Mouse (Mus musculus): ENCODE measurements around the gene Gli3. TPM values are rescaled to one million over a fixed set of nuclear protein-coding genes. Genes with fewer than 3 reads are reported as not detected.

Gli3 gene
- polyA plus RNA-seq (2015; fragmentation: Nextera tagmentation; extraction: Ambion mirVana), result 13.6 and 13.8 TPM in 2 replicates

DNA sequence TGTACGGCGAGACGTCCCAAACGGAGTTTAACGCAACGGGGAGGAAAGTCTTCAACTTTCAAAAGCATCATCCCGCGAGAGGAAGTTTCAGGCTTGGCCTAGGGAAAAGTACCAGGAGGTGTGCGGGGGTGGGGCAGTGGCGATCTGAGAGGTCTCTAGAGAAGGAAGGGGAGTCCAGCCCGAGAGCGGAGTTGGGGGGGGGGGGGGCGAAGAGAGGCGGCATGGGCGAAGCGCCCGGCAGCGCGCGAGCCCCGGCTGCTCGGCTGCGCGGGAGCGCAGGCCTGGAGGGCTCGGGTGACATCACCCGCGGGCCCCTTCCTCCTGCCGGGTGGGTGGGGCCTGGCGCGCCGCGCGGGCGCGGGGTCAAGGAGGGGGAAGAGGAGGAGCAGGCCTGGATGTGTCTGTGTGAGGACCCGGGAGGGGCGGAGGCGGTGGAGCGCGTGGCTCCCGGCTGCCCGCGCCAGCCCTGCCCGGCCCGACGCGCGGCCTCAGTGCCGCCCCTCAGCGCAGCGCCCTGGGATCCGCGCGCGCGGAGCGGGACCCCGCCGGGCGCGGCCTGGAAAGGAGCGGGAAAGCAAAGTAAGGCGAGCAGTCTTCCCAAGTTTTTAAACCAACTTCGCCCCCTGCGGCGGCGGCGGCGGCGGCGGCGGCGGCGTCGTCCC, at the start of gene Gli3:
TSS of gene Gli3 (plus strand) at position 406 of the 662 bp plus-strand sequence.
- Histone ChIP-seq H3K4me3 (ENCODE audit: low read length) (peak within 1 kb of the TSS; percentile 95), H3K9ac (ENCODE audit: low read length) (peak within 1 kb of the TSS; percentile 95), H3K4me1 (replicated peaks; ENCODE audit: control insufficient read depth, insufficient read depth, low read length) (peaks cover 20% of the 10 kb centered on the region), H3K27me3 (ENCODE audit: control insufficient read depth, insufficient read depth, low read depth, low read length) (no peaks in the 10 kb centered on the region), H3K4me2 (ENCODE audit: low read depth, low read length) (peak within 1 kb of the TSS; percentile 58), H3K27ac (ENCODE audit: low read length) (peak within 1 kb of the TSS; percentile 98), H3K36me3 (ENCODE audit: control insufficient read depth, insufficient read depth, low read length) (no peaks in the 10 kb centered on the region), H3K9me3 (ENCODE audit: control insufficient read depth, low read length) (no peaks in the 10 kb centered on the region)
- under 1% methylated on average over 48 of the region's 76 CpGs for WGBS
- peak; percentile 94 for ATAC-seq (ENCODE audit: low read depth)

DNA sequence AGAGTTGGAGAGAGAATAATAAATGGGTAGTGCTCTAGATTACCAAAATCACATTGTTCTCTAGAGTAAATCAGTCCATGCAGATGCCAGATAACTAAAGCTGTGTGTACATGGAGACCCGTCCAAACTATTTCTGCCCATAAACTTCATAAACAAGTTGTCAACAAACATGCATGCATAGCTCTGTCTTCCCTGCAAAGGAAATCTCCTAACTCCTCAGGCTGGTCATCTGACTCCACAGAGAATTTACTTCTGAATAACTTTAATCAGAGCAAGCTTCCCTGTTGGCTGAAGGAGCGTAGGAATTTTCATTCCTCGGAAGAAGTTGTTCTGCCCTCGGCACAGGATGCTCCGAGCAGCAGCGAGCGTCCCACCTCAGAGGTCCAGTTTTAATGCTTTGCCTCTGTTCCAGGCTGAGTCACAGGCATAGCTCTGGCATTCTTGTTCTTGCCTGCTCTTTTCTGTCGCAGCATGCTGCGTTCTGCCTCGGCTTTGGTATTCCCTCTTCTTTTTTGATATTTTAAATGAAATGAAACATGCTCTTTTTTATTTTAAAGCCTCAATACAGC, 41.8 kb upstream of the Gli3 start:
- H3K27ac ChIP-seq (ENCODE audit: low read length), result no peak overlapping the region
- H3K9me3 ChIP-seq (ENCODE audit: control insufficient read depth, low read length), result no peaks in the 10 kb centered on the region
- no peaks in the 10 kb centered on the region for H3K27me3 ChIP-seq (ENCODE audit: control insufficient read depth, insufficient read depth, low read depth, low read length)
- 45% methylated on average over 10 of the region's 10 CpGs for WGBS
- H3K9ac ChIP-seq (ENCODE audit: low read length), result no peak overlapping the region
- no peak overlapping the region for H3K4me3 ChIP-seq (ENCODE audit: low read length)
- ATAC-seq (ENCODE audit: low read depth), result no peak
- no peaks in the 10 kb centered on the region for H3K36me3 ChIP-seq (ENCODE audit: control insufficient read depth, insufficient read depth, low read length)
- no peaks in the 10 kb centered on the region for H3K4me1 ChIP-seq (replicated peaks; ENCODE audit: control insufficient read depth, insufficient read depth, low read length)
- peak overlapping the region; percentile 36; the same call in 1 of the 2 replicates for H3K4me2 ChIP-seq (ENCODE audit: low read depth, low read length)

DNA sequence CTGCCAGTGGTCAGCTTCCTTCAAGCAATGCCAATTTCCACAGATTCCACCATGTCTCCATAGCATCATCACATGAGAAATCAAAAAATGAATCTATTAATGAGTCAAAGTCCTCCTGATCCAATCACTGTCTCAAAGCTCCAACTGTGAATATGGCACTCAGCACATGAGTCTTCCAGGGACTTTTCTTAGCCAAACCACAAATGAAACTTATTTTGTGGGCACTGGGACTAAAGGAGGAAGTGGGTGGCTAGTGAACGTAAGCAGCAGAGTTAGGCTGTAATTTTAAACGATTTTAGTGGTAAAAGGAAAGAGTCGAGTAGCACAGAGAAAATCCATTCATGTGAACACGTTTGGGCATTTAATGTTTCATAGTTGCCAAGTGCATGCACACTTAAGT, 21.0 kb upstream of the Gli3 start:
- H3K27ac ChIP-seq (ENCODE audit: low read length), result no peak overlapping the region
- no peak for ATAC-seq (ENCODE audit: low read depth)

DNA sequence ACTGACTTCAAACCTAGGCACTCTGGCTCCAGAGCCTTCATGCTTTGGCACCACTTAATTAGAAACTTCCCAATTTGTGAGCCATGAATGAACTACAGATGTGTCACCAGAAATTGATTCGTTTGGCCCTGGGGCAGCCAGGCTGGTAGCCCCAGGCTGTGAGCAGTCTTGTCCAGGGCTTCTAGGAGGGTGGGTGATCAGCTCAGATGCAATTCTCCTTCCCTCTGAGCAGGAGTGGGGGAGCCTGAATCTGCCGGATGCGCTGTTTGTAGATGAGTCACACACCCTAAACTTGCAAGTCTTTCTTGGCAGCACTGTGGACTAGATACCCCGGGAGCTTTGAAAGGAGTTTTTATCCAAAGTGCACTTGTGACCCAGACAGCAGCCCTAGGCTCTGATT, 18.7 kb upstream of the Gli3 start:
- Histone ChIP-seq H3K4me3 (ENCODE audit: low read length) (no peak overlapping the region), H3K9ac (ENCODE audit: low read length) (no peak overlapping the region), H3K27me3 (ENCODE audit: control insufficient read depth, insufficient read depth, low read depth, low read length) (no peaks in the 10 kb centered on the region), H3K4me2 (ENCODE audit: low read depth, low read length) (no peak overlapping the region), H3K9me3 (ENCODE audit: control insufficient read depth, low read length) (no peaks in the 10 kb centered on the region), H3K36me3 (ENCODE audit: control insufficient read depth, insufficient read depth, low read length) (no peaks in the 10 kb centered on the region), H3K4me1 (replicated peaks; ENCODE audit: control insufficient read depth, insufficient read depth, low read length) (no peaks in the 10 kb centered on the region), H3K27ac (ENCODE audit: low read length) (no peak overlapping the region)
- ATAC-seq (ENCODE audit: low read depth), result no peak
- 42% methylated on average over 4 of the region's 4 CpGs for WGBS

More for the DNA sequence above, 21.0 kb upstream of the Gli3 start:
- H3K4me2 ChIP-seq (ENCODE audit: low read depth, low read length), result no peak overlapping the region
- 66% methylated on average over 4 of the region's 4 CpGs for WGBS
- no peaks in the 10 kb centered on the region for H3K4me1 ChIP-seq (replicated peaks; ENCODE audit: control insufficient read depth, insufficient read depth, low read length)
- H3K9ac ChIP-seq (ENCODE audit: low read length), result no peak overlapping the region
- no peaks in the 10 kb centered on the region for H3K9me3 ChIP-seq (ENCODE audit: control insufficient read depth, low read length)
- no peaks in the 10 kb centered on the region for H3K36me3 ChIP-seq (ENCODE audit: control insufficient read depth, insufficient read depth, low read length)
- no peak overlapping the region for H3K4me3 ChIP-seq (ENCODE audit: low read length)
- no peaks in the 10 kb centered on the region for H3K27me3 ChIP-seq (ENCODE audit: control insufficient read depth, insufficient read depth, low read depth, low read length)

GRCm38 (mm10) chr13:15445591-15445990, 17.4 kb upstream of the Gli3 start:
- no peak for ATAC-seq (ENCODE audit: low read depth)
- H3K27me3 ChIP-seq (ENCODE audit: control insufficient read depth, insufficient read depth, low read depth, low read length), result no peaks in the 10 kb centered on the region
- H3K9me3 ChIP-seq (ENCODE audit: control insufficient read depth, low read length), result no peaks in the 10 kb centered on the region
- H3K4me1 ChIP-seq (replicated peaks; ENCODE audit: control insufficient read depth, insufficient read depth, low read length), result no peaks in the 10 kb centered on the region
- H3K36me3 ChIP-seq (ENCODE audit: control insufficient read depth, insufficient read depth, low read length), result no peaks in the 10 kb centered on the region
- no peak overlapping the region for H3K9ac ChIP-seq (ENCODE audit: low read length)
- no peak overlapping the region for H3K27ac ChIP-seq (ENCODE audit: low read length)
- no peak overlapping the region for H3K4me3 ChIP-seq (ENCODE audit: low read length)
- 95% methylated on average over 2 of the region's 2 CpGs for WGBS
- H3K4me2 ChIP-seq (ENCODE audit: low read depth, low read length), result no peak overlapping the region

DNA sequence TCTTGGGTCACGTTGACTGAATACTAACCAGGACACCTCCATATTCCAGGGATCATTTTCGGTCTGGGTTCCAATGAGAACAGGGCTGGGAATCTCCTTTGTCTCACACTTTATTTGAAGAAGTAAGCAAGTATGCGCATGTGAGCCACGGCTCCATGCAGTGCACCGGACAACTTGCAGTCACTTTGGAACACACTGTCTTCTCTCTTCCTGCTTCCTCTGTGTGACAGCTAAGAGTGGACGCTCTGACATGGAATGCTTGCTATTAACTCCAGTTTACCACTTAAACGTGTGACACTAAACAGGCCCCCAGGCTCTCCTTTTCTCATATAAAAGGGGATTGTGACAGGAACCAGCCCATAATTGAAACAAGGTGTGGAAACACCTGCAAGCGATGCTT, 17.0 kb upstream of the Gli3 start:
- H3K9me3 ChIP-seq (ENCODE audit: control insufficient read depth, low read length), result no peaks in the 10 kb centered on the region
- no peak overlapping the region for H3K27ac ChIP-seq (ENCODE audit: low read length)
- H3K4me2 ChIP-seq (ENCODE audit: low read depth, low read length), result no peak overlapping the region
- H3K27me3 ChIP-seq (ENCODE audit: control insufficient read depth, insufficient read depth, low read depth, low read length), result no peaks in the 10 kb centered on the region
- ATAC-seq (ENCODE audit: low read depth), result no peak
- 80% methylated on average over 8 of the region's 8 CpGs for WGBS
- H3K9ac ChIP-seq (ENCODE audit: low read length), result no peak overlapping the region
- H3K36me3 ChIP-seq (ENCODE audit: control insufficient read depth, insufficient read depth, low read length), result no peaks in the 10 kb centered on the region
- H3K4me1 ChIP-seq (replicated peaks; ENCODE audit: control insufficient read depth, insufficient read depth, low read length), result no peaks in the 10 kb centered on the region
- H3K4me3 ChIP-seq (ENCODE audit: low read length), result no peak overlapping the region

GRCm38 (mm10) chr13:15446782-15447564, 16.1 kb upstream of the Gli3 start:
- no peak overlapping the region for H3K9ac ChIP-seq (ENCODE audit: low read length)
- H3K4me2 ChIP-seq (ENCODE audit: low read depth, low read length), result no peak overlapping the region
- H3K36me3 ChIP-seq (ENCODE audit: control insufficient read depth, insufficient read depth, low read length), result no peaks in the 10 kb centered on the region
- H3K27me3 ChIP-seq (ENCODE audit: control insufficient read depth, insufficient read depth, low read depth, low read length), result no peaks in the 10 kb centered on the region
- no peaks in the 10 kb centered on the region for H3K9me3 ChIP-seq (ENCODE audit: control insufficient read depth, low read length)
- H3K4me1 ChIP-seq (replicated peaks; ENCODE audit: control insufficient read depth, insufficient read depth, low read length), result no peaks in the 10 kb centered on the region
- peak; percentile 92 for ATAC-seq (ENCODE audit: low read depth)
- no peak overlapping the region for H3K4me3 ChIP-seq (ENCODE audit: low read length)
- 43% methylated on average over 7 of the region's 7 CpGs for WGBS
- no peak overlapping the region for H3K27ac ChIP-seq (ENCODE audit: low read length)

GRCm38 (mm10) chr13:15450941-15451340, 12.1 kb upstream of the Gli3 start:
- H3K27me3 ChIP-seq (ENCODE audit: control insufficient read depth, insufficient read depth, low read depth, low read length), result no peaks in the 10 kb centered on the region
- ATAC-seq (ENCODE audit: low read depth), result no peak
- H3K4me2 ChIP-seq (ENCODE audit: low read depth, low read length), result no peak overlapping the region
- WGBS, result 56% methylated on average over 2 of the region's 2 CpGs
- no peak overlapping the region for H3K27ac ChIP-seq (ENCODE audit: low read length)
- no peaks in the 10 kb centered on the region for H3K36me3 ChIP-seq (ENCODE audit: control insufficient read depth, insufficient read depth, low read length)
- no peaks in the 10 kb centered on the region for H3K4me1 ChIP-seq (replicated peaks; ENCODE audit: control insufficient read depth, insufficient read depth, low read length)
- H3K4me3 ChIP-seq (ENCODE audit: low read length), result no peak overlapping the region
- no peak overlapping the region for H3K9ac ChIP-seq (ENCODE audit: low read length)
- no peaks in the 10 kb centered on the region for H3K9me3 ChIP-seq (ENCODE audit: control insufficient read depth, low read length)

DNA sequence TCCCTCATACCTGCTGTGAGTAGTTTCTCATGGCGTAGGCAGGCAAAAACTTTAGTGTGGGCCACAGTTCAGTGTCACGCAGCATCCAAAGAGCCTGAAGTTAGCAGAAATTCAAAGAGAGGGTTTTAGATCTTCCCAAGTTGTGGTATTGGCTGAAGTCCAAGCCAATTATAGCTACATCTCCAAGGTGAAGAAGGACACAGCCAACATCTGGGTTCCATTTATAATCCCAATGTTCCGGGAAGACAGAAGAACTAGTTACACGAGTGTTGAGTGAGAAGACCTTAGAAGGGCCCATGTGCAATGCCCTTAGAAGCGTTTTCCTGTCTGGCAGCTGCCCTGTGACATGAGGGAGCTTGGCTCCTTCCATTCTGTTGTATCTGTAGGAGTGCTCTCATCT, 5.2 kb upstream of the Gli3 start:
- Histone ChIP-seq H3K36me3 (ENCODE audit: control insufficient read depth, insufficient read depth, low read length) (no peaks in the 10 kb centered on the region), H3K9ac (ENCODE audit: low read length) (no peak overlapping the region), H3K4me3 (ENCODE audit: low read length) (no peak overlapping the region), H3K27ac (ENCODE audit: low read length) (no peak overlapping the region), H3K4me2 (ENCODE audit: low read depth, low read length) (no peak overlapping the region), H3K9me3 (ENCODE audit: control insufficient read depth, low read length) (no peaks in the 10 kb centered on the region), H3K4me1 (replicated peaks; ENCODE audit: control insufficient read depth, insufficient read depth, low read length) (peaks cover 7% of the 10 kb centered on the region), H3K27me3 (ENCODE audit: control insufficient read depth, insufficient read depth, low read depth, low read length) (no peaks in the 10 kb centered on the region)
- ATAC-seq (ENCODE audit: low read depth), result no peak
- 57% methylated on average over 5 of the region's 5 CpGs for WGBS
